Mouse (Mus musculus) frontal cortex, postnatal 36 days (tissue): ENCODE results near the gene Gm853.

ENCODE experiments used
- DNase-seq, 2 experiments: peaks; one replicate each; pipeline ENCODE4 v3.0.0; 2022; ENCODE audit warnings: low spot score in 2 of 2

Gm853 gene

DNA sequence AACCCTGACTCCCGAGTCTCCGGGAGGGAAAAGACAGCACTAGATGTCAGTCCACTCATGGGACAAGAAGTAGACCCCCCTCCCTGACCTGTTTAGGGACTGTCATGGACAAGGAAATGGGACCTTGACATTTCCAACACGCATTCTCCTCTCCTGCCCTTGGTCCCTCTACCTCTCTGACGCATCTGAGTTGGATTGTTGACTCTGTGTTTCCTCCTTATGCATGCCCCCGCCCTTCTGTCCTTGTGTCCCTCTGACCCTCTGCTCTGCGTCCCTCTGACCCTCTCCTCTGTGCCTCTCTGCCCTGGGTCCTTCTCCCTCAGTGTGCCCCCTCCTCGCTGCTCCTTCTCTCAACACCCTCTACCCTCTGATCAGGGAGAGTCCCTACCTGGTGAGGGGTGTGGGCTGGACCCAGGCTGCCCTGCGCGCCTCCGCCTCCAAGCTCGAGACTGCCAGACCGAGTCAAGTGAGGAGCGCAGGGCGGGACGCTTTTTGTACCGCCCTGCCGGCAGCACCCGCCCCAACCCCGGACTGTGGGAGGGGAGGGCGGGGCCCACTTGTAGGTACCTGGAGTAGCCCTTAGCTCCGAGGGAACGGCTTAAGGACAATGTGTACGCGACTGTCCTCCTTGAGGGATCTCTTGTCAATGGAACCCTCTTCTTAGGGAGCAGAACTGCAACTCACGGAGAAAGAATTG lies 47.7 kb downstream of the Gm853 start:
- DNase-seq, result no peak

DNA sequence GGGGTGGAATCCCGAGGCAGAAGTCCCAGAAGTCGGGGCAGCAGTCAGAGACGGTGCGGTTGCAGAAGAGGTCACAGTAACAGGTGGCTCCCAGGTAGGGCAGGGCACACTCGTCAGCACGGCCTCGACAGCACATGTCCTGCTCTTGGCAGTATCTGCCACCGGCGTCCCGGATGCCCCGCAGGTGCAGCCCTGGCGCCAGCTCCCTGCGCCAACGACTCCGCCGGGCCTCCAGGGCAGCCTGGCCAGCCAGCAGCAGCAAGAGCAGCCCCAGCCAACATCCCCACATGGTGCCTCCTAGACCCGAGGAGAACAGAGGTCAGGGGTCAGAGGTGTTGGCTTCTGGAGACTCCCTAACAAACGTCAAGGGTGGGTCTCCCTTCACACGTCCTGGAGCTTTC lies 48.3 kb downstream of the Gm853 start:
- no peak for DNase-seq

DNA sequence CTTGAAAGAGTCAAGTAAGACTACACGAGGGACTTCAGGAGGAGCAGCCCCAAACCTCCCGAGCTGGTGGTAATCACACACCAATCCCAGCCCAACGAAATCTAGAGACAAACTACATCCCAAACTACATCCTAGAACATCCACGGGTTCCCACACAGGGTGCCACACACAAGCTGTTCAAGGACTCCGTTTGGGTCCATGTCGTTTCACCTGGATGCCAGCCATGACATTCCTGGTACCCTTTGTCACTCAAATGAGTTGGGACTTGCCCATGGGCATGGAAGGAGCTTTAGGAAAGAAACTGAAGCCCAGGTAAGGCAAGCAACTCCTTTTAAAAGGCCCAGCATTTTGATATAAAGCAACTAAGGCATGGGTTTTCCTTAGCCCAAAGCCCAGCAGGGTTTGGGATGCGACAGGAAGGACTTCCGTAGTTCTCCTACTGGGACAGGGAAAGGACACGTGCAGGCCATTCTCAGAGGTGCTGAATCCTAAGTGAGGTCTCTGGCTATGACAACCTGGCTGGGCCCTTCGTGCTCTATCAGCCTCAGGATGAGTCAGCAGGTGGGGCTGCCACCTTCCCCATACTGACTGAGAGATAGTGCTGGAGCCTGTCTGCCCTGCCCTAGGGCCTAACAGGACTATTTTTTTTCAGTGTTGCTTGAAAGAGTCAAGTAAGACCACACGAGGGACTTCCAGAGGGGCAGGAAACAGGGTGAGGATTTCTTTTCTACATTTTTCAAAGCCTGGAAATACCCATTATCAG lies 49.0 kb downstream of the Gm853 start:
- DNase-seq, result no peak

DNA sequence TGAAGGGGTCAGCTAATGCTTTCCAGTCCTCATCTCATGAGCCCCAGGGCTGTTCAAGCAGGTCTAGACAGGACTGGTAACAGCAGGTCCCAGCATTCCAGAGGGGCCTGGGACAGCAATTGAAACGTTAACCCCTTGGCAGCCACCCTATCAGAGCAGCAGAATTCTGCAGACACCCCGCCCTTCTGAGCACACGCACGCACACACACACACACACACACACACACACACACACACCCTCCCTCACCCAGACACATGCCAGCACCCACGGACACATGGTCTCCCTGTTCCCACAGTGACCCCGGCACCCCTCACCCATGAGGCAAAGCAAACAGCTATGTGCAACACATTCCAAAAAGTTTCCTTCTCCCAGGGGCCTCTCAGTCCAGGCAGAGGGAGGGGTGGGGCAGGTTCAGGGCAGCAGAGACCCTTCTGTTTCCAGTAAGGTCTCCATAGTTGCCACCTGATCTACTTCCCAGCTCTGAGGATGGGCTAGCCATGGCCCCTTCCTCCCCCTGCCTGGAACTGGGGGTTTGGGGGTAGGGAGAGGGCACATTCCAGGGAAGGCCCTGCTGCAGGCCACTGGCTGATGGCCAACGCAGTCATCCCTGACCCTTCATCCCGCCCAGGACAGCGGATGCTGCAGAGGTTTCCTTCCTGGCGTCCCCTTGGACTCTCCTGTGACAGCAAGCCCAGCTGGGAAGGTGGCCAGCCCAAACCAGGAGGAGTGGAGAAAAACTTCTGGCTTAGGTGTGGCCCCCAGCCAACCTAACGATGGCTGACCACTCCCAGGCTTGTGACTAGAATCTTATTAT lies 50.0 kb downstream of the Gm853 start:
- no peak for DNase-seq

DNA sequence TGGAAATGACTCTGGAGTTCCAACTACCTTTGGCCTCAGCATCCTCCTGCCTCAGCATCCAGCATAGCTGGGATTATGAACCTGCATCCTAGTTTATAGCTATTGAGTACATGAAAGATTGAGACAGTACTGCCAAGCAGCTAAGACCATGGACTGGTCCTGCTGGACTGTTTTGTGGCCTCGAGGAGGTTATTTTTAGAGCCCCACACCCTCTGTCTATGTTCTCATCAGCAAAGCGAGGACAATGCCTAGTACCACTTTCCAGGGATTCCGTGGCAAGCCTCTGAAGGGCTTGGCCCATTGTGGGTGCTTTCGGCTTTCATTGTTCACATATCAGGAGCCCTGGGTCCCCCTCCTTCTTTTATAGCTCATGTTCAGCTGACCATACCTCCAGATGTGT lies 51.8 kb downstream of the Gm853 start:
- no peak for DNase-seq

DNA sequence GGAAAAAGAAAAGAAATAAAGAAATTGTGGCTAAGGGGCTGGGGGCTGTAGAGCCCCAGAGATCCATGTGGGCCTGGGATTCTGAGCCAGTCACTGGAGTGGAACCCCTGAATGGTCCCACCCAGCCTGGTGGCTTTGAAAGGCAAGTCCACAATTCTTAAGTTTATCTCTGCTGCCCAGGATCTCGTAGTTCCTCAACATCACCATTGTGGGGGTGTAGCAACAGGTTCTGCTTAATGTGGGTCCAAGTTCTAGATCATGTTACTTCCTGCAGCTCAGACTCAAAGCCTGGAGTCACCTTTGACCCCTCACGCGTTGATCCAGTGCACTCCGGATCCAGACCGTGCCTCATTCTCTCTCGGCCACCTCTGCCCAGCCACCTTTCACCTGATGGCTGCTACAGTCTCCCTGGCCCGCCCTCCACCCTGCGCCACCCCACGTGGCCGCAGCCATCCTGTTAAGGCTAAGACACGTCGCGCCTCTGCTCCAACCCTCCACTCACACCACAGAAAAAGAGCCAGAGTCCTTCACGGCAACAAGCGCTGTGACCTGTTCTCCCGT lies 52.7 kb downstream of the Gm853 start:
- no peak for DNase-seq

DNA sequence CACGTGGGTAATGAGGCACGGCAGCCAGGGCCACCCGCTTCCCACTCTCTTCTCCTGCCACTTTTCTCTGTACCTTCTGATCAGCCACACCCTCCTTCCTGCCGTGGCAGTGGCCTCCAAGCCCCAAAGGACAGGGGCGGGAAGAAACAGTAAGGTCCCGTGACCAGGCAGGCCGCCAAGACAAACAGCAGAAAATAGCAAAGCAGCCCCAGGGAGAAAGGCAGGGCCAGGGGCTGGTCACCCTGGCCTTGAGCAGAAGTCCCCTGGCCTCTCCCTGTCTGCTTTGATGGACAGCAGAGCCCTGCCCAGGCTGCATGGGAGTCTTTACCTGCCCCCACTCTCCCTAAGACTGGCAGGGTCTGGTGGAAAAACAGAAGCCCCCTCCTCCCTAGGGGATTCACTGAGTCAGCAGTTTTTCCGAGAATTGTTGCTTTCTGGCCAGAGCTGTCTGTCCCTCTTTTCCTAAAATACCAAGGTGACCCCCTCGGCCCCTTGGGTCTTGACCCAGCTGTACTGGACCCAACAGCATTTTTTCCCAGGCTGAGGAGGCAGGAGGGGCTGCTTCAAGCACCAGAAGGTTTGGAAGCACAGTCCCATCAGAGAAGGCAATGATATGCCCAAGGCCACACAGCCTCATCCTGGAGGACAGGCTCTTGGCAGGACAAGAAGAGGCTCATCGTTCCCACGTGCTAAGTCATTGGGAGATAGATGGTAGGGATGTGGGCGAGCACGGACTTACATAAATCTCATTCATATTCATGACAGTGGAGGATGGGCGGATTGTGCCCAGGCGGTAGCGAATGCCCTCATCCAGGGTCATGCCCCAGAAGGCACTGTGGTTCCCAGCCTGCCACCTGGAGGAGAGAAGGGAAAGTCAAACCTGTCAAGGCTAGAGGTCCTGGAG lies 53.7 kb downstream of the Gm853 start:
- DNase-seq, result no peak

DNA sequence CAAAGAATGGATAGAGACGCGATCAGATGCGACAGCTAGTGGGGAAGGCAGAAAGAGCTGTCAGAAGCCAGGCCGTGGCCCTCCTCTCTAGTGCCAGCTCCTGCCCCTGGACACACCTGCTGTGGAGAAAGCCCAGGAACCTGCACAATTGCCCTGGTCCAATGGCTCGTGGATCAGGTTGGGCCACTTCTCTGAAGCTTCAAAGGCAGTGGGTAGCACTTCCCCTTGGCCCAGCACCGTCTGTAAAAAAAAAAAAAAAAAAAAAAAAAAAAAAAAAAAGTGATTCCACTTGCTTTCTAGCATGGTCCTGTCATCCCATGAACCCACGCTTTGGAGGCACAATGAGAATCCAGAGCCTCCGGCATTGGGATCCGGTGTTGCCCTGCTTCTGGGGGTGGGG lies 54.4 kb downstream of the Gm853 start:
- no peak for DNase-seq

DNA sequence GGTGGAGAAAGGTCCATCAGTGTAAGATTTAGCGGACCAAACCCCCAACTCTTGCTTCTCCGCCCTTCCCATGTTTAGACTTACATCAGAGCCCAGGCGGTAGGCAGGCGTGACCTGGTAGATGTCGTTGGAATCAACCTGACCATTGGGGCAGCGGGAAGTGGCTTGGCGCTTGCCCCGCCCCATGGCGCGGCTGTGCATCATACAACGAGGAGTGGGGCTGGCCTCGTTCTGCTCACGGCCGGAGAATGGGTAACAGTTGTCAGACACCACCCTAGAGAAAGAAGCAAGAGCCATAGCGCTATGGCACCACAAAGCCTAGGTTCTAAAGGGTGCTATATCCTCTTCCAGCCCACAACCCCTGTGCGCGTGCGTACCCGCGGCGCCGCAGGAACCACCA lies 54.9 kb downstream of the Gm853 start:
- DNase-seq, result no peak

DNA sequence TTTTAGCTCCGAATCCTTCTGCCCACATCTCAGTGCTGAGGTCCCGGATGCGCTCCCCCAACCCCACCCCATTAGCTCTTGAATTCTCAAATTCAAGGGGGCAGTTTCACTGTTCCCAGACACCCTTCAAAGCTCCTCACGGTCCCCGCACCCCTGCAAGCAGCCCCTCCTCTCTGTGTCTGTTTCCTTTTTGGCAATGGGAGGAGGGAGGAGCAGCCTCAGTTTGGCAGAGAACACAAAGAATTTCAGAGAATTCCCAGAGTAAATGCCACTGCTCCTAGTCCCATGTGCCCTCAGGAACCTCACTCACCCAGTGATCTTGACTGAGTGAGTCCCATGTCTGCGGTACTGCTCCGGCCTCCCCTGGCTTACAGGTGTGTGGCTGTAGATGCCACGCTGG lies 55.6 kb downstream of the Gm853 start:
- DNase-seq, result no peak

DNA sequence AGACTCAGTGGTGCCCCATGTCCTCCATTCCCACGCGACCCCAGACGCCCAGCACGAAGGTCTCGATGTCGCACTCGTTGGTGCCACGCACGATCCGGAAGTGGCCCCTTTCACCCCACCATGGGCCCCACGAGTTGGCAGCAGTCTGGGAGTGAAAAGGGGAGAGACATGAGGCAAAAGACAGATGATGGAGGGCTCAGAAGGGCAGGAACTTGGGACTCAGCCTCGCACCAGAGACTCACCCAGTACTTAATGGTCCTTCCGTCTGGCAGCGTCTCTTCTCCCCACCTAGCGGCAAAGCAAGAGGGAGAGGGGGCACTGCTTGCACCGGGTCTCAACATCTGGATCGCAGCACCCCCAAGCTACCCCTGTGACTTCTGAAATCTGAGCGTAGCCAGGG lies 56.1 kb downstream of the Gm853 start:
- DNase-seq, result no peak

DNA sequence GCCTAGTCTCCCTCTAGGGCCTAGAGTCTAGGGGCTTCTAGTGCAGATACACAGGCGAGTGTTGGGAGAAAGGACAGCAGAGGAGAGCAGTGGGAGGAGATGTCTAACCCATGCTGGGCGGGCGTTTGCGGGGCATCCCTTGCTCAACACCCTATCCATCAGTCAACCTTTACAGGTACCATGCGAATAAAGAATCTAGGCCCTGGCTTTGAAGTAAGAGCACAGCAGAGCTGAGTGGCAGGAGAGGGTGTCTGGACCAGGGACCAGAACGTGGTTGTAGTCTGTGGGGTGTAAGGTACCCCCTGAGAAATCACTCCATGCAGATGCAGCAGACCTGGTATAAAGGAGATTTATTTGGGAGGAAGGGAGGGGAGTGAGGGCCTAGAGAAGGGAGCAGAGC lies 58.1 kb downstream of the Gm853 start:
- no peak for DNase-seq

DNA sequence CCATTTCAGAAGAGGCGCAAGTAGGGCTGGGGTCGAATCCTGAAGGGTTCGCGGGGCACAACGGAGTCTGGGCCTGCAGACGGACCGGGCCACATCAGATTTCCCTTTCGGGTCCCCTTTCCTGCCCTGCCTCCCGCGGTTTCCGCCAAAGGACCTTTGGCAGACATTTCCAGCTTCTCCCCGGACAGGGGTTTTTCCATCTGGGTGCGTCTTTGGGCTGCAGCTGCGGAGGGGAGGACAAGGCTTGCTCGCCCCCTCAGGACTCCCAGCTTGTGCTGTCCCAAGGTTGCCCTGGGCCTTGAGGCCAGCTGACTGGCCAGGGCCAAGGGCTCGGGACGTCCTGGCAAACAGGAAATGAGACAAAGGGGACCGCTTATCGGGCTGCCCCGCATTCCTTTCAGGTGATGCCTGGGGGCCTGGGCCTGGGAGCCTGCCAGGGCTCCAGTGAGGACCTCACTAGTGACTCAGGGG lies 58.8 kb downstream of the Gm853 start:
- no peak for DNase-seq

DNA sequence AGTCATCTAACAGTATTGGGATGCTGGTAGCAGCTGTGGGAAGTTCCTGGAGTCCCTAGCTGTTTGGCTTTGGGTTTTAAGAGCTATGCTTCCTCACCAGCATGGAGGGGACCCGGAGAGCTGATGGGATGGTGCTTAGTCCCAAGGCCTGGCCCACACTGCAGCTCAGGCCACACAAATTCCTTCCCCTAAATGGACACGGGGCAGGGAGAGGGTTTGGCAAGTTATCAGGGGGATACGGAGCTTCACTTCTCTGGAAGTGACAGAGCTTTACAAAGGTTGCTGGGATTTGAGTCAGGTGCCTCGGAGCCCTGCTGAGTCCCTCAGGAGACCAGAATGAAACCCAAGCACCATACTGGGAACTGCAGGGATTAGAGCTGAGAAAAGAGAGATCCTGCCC lies 60.9 kb downstream of the Gm853 start:
- DNase-seq, result no peak
